Mouse (Mus musculus): ENCODE results near the gene Xdh.

DNA sequence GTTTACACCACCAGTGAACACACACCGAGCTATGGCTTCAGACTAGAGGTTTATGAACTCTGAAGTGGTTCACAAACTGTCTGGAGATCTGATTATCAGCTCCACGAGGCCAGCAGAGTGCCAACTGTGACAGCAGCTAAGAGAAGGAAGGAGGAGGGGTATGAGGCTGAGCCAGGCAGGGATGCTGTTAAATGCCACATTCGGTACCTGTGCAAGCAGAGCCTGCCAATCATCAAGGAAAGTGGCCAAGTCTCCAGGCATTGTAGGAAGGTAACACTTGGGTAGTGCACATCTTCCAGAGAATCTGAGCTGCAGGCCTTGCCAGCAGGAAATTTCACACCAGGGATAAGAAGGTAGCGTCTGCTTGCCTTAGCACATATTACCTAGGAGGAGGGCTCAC is 15.7 kb downstream of the Xdh start:
- no peak for TF ChIP-seq POLR2A (IDR thresholded peaks at IDR 0.05; ENCODE audit: low read depth, low read length)
- no peak for TF ChIP-seq CTCF (conservative IDR thresholded peaks at IDR 0.05; ENCODE audit: insufficient read depth, insufficient read length, low read depth, low read length)

Measured in kidney, adult 2 months (tissue).